Mouse (Mus musculus): Measurements from ENCODE around the gene 1700003H04Rik.
A peak's percentile ranks its signal among the peaks of the same experiment; 100 is the strongest.

Gene 1700003H04Rik

DNA sequence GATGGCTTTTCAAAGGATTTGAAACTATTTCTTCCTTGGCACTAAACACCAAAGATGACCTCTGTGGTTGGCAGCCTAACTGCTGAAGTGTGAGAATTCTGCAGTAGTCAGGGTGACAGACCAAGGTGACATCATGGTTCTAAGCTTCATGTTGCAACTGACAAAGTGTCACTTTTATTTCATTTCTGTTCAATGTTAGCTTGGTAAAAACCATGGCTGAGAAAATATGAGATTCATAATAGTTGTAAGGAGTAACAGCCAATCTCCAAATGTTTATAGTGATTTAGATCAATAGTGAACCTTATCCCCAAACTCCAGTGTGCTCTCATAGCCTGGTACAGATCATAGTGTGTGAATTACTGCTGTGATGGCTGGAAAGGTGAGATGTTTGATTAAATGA lies at the start of gene 1700003H04Rik:
Gene 1700003H04Rik (minus strand): TSS at position 101 of the 400 bp plus-strand sequence.
- DNase-seq (ENCODE audit: low read depth, low spot score) = no peak

DNA sequence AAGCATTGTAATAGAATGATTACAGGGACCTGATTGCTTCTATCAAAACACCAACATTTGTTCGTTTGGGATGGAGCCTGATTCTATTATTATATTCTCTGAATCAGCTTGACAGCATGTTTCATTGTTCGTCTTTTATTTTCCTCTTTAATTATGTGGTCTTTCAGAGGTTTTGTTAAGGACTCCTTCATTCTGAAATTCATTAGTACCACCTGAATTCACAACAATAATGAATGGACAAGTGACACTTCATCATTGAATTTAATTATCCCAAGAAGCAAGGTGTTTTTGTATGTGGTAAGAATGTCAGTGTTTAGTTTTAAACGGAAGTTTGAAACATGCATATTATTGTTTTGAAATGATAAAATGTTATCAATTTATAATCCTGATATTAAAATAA lies 42.1 kb upstream of the 1700003H04Rik start:
- DNase-seq (ENCODE audit: low read depth, low spot score) = no peak

DNA sequence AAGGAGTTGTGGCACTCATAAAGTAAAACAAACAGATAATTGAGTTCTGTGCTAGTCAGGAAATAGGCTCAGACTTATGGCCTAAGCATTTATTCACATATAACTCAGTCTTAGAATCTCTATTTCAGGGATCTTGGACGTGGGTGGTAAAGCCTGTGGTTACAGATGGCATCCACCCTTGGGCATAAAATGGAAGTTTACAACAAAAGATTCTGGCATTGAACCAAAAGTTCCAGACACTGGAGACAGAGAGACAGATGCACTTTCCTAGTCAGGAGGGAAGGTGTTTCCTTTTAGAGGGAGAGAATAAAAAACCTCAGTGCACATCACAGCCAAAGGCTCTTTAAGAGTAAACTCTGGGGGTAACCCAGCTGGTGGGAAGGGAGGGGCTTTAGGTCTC lies 32.4 kb upstream of the 1700003H04Rik start:
- DNase-seq (ENCODE audit: low read depth, low spot score) = no peak

DNA sequence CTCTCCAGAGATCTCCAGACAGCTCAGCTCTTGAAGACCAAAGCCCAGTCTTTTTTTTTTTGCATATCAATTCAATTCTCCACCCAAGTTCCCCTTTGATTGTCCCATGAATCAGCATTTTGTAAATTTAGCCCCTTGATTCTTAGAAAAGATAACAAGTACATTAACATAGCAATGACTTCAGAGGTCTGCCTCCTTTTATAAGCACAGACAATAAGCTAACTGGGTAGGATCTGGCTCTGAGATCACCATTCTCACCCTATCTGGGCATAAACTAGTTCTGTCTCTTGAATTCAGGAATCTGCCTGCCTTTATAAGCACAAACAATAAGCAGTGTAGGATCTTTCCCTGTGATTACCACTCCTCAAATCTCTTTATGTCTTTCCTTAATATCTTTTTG lies 29.1 kb upstream of the 1700003H04Rik start:
- no peak for DNase-seq (ENCODE audit: low read depth, low spot score)

DNA sequence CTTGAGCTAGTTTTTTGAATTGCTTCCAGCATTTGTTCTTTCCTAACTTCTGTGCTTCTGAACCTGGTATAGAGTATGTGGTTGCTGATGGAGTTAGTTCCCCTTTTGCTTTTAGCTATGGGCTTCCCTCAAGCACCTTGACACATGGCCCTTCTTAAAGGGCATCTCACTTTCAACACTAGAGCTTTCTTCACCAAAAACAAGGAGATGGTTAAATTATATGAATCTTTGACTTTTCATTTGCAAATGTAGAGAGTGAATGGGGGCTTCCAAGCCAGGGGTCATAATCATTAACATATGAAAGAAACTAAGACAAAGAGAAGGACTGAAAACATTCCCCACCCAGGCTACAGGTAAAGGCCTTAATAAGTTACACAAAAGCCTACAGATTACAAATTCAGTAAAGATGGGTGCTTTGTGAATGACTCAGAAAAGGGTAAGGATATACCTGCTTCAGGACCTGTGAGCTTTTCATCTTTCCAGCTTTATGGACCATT lies 25.2 kb upstream of the 1700003H04Rik start:
- DNase-seq (ENCODE audit: low read depth, low spot score) = no peak

DNA sequence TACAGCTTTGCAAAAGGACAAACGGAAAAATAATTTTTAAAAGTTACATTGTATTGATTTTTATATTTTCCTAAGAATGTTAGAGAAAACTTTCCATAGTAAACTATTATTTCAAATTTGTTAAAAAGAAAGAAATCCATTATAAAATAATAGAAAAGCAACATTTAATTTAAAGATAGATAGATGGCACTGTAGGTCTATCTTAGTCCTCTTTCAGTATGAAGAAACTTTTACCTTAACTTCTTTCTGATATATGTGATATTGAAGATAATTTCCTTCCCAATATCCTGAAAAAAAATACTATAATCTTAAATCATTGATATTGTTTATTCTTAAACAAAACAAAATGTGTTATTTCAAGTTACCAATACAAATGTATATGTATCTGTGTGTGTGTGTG lies 24.6 kb upstream of the 1700003H04Rik start:
- DNase-seq (ENCODE audit: low read depth, low spot score) = no peak

DNA sequence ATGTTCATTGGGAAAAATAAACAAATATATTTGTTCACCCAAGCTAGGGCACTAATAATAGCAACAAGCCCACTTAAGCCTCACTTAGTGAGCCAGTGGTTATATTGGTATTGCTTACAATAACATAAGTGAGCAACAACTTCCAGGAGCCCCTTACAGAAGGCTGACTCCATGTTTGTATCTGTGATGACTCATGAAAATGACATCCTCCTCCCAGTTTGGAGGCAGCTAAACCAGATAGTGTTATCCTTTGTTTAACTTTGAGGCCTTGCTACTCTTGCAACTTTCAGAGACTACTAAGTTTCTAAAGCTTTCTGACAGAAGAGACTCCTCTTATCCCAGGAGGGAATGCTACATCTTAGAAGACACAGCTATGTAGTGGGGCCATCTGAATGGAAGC lies 16.9 kb upstream of the 1700003H04Rik start:
- DNase-seq (ENCODE audit: low read depth, low spot score) = no peak

DNA sequence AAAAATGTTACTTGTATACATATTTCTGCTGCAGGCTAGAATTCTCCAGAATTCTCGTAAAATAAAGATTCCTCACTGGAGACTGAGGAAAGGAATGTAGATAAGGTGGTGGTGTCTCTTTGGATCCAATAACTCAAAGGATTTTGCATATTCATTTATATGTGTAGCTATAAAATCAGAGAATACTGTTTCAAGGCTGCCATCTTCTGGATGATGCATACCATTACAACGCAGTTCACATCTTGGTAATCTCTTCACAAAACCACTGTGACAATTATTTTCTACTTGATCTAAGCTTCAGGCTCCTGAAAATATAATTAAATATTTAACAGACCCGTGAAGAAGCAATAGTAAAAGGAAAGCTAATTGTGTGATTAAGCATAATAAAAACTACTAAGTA lies 6.6 kb upstream of the 1700003H04Rik start:
- peak; percentile 21 for DNase-seq (ENCODE audit: low read depth, low spot score)

DNA sequence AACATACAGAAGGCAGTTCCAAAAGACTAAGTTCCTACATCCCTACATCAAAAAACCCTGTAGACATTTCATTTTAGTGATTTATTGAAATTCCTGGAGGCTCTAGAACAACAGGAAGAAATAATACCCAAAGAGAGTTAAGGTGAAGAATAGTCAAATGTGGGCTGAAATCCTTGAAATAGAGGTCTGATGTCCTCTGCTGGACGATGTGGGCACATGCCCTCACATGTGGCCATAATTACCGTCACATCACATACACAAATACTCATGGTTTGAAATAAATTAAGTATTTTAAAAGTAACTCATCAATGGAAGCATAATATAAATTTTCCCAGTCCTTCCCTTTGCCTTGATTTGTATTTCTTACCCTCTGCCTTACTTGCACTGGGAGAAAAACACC lies 4.9 kb upstream of the 1700003H04Rik start:
- no peak for DNase-seq (ENCODE audit: low read depth, low spot score)

DNA sequence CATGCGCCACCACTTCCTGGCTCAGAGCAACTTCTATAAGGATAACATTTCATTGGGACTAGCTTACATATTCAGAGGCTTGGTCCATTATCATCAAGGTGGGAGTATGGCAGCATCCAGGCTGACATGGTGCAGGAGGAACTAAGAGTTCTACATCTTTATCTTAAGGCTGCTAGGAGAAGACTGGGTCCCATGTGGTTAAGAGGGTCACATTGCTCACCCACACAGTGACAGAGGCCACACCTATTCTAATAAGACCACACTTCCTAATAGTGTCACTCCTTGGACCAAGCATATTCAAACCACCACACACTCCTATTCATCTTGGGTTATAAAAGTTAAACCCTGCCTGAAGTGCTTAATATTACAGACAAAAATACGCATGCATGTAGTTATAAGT lies 23.6 kb downstream of the 1700003H04Rik start:
- DNase-seq (ENCODE audit: low read depth, low spot score) = no peak

DNA sequence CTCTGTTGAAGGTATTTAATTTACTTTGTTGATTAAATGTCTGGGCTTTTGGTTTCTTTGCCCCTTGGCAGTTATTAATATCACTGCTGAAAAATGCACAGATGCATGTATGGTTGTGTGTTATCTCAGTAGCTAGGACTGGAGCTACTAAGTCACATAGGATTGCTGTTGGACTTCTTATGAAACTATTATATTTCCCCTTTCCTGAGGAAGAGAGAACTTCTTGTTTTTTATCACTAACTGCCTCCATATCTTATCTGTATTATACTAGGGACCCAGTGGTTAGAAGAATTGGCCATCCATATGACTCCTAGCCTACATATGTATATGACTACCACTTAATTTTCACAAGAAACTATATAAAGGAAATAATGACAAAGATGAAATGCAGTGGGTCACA lies 24.9 kb downstream of the 1700003H04Rik start:
- no peak for DNase-seq (ENCODE audit: low read depth, low spot score)

DNA sequence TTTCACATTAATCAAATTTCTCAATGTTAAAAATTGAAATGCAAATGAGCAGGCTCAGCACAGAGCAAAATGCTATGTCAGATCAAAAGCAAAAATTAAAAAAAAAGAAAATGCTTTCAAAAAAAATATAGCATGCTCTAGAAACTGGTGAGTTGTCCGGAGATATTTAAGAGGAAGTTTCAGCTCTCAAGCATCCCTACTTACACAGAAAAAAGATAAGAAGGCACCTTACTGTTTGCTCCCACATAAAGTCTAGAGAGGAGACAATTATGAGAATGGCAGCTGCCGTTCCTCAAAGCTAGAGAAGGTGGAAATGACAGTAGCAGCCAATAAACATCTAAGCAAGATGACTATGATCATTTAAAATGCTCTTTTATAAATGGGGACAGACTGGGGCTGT lies 25.8 kb downstream of the 1700003H04Rik start:
- no peak for DNase-seq (ENCODE audit: low read depth, low spot score)

DNA sequence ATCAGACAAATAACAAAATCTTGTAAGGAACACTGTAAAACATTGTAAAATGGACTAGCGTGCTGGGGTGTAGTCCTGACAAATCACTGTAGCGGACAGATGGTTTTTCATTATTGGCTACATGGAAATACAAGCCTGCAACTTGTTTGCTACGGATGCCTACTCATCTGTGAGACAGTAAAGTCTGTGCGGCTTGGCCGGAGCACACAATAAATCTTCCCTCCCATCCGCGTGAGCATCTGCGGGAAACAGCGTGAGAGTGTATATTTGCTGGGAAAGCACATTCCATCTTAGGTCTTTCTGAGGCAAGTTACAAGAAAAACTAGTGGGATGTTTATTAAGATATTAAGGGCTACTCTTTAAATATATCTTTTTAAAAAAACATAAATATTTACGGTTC lies 32.0 kb downstream of the 1700003H04Rik start:
- no peak for DNase-seq (ENCODE audit: low read depth, low spot score)

DNA sequence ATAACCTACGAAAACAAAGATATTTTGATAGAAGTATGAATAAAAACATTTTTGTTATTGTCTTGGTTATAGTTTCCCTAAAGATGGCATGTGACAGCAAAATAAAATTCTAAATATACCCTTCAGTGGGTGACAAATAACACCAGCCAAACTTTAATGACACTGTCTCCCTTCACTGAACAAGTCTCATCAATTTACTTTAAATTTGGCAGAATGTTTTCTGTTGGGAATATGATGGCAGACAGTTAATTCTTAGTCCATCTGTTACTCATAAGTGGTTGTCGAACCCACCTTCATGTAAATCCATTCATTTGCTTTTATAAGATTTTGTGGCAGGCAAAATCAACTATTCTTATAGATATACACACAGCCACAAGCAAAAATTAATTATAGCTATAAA lies 42.6 kb downstream of the 1700003H04Rik start:
- no peak for DNase-seq (ENCODE audit: low read depth, low spot score)

DNA sequence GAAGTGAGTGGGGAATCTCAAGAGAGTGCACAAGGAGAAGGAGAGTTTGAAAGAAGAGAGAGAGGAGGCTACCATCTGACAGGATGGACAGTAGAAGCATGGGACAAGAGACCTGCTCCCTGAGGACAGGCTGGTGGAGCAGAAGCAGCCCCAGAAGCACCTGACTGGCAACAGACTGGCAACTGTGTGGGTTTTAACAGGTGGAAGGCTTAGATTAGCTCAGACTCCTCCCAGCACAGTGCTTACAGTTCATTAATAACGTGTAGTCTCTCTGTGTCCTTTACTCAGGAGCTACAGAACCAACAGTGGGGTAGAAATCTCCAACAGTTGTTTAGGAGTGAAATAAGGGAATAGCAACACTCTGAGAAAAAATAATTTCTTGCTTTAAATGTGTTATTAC lies 44.3 kb downstream of the 1700003H04Rik start:
- DNase-seq (ENCODE audit: low read depth, low spot score) = no peak

DNA sequence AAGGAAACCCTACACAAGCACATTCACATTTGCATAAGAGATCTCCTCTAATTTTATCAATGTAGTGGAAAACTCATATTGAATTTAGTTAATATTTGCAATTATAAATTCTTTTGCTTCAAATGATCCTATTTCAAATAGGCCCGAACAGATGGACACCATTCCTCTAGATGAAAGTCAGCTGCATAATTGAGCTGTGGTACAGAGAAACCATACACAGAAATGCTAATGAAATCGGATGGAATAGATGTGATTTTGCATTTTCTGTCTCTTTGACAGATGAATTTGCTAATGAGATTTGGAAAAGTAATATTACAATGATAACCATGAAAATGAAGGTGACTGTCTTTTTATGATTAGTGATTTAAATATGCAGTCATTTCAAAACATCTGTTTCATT lies 62.1 kb downstream of the 1700003H04Rik start:
- no peak for DNase-seq (ENCODE audit: low read depth, low spot score)

Data from forelimb bud, embryonic 11.5 days (tissue).